ENCODE assay signal across 29 mouse cellular contexts in genomic region chr7:137080171-137080570, GRCm38 (mm10).
DNase-seq lines count a peak whose midpoint lies in the region; ATAC-seq and TF ChIP-seq lines count a peak whose summit lies in the region.
"Had no signal": no experiment of that assay in that cellular context is flagged by ENCODE, and none has a peak within 500 bp of the region (broad histone marks: within the 10 kb centered on the region; RNA-seq: fewer than 3 reads in every experiment).

No protein-coding gene starts in this region.

- no peak for TF ChIP-seq EP300 in heart, adult 2 months (IDR thresholded peaks at IDR 0.05; ENCODE audit: insufficient read depth, low read depth, low read length)
- TF ChIP-seq EP300 in ES-Bruce4 (IDR thresholded peaks at IDR 0.05; ENCODE audit: insufficient read depth, low read depth, low read length) = 0 out of 2 replicates have a peak, but pooled peaks have one; percentile 14

- DNase-seq in heart, adult 2 months = no peak
- DNase-seq in heart, adult 9 months (ENCODE audit: low spot score in 2 of 2) = no peak
- peak; percentile 54 for DNase-seq in left cerebral cortex, postnatal 4 days
- no peak for DNase-seq in left cerebral cortex, adult 8-10 months (ENCODE audit: low spot score in 2 of 2)
- DNase-seq in R1 (ENCODE audit: low read depth, low spot score) = peak; percentile 33
- DNase-seq: adrenal gland, postnatal 25 days; cerebellum, adult 11-12 months; cerebellum, postnatal 25 days; gastrocnemius, postnatal 10 days; kidney, adult 11 months; kidney, postnatal 14 days; layer of hippocampus, adult 9-11 months; lung, embryonic 14.5 days; lung, postnatal 36 days; right cerebral cortex, adult 18-20 months; spleen, adult 18-20 months; thymus, adult 18-20 months; thymus, postnatal 36 days had no signal

- no peaks in the 10 kb centered on the region for H3K79me2 ChIP-seq in heart, adult 2 months (replicated peaks; ENCODE audit: control insufficient read depth, insufficient read depth, low read length)

- no peak for ATAC-seq in granulocyte monocyte progenitor cell, adult 5-6 weeks (replicated peaks; ENCODE audit: poor library complexity, severe bottlenecking)
- ATAC-seq: CD4-positive, CD25-positive, alpha-beta regulatory T cell, adult 4 months; forebrain, embryonic 15.5 days; midbrain, embryonic 13.5 days; Patski had no signal

- TF ChIP-seq CTCF in heart, adult 2 months (IDR thresholded peaks at IDR 0.05) = peak; percentile 25
- no peak for TF ChIP-seq CTCF in ES-Bruce4 (IDR thresholded peaks at IDR 0.05; ENCODE audit: low read depth, low read length)

- no peak for TF ChIP-seq POLR2A in heart, adult 2 months (IDR thresholded peaks at IDR 0.05; ENCODE audit: insufficient read depth, low read depth, low read length)
- TF ChIP-seq POLR2A in ES-Bruce4 (IDR thresholded peaks at IDR 0.05; ENCODE audit: insufficient read depth, low read length) = no peak

- H3K9me3 ChIP-seq in ES-Bruce4 (replicated peaks; ENCODE audit: control insufficient read depth, insufficient read depth, low read length, poor library complexity, severe bottlenecking) = no peaks in the 10 kb centered on the region
- H3K9me3 ChIP-seq: embryonic facial prominence, embryonic 12.5 days; forebrain, embryonic 15.5 days; heart, embryonic 12.5 days; limb, embryonic 12.5 days; liver, embryonic 15.5 days; midbrain, embryonic 13.5 days had no signal

- no peaks in the 10 kb centered on the region for H3K4me1 ChIP-seq in heart, adult 2 months (ENCODE audit: control insufficient read depth, insufficient read depth, low read length)
- H3K4me1 ChIP-seq in ES-Bruce4 (ENCODE audit: control insufficient read depth, insufficient read depth, low read length) = no peaks in the 10 kb centered on the region
- H3K4me1 ChIP-seq: forebrain, embryonic 15.5 days; liver, embryonic 15.5 days had no signal

- no peak overlapping the region for H3K4me3 ChIP-seq in heart, adult 2 months
- no peak overlapping the region for H3K4me3 ChIP-seq in ES-Bruce4 (ENCODE audit: low read depth, low read length)
- H3K4me3 ChIP-seq: embryonic facial prominence, embryonic 12.5 days; forebrain, embryonic 15.5 days; heart, embryonic 12.5 days; limb, embryonic 12.5 days; liver, embryonic 15.5 days; midbrain, embryonic 13.5 days had no signal

- intact Hi-C loops in heart, adult 2 months (cut with DNase I) = loop anchor here (10.0 kb wide), 2 partner anchors 395 to 585 kb away; no protein-coding TSS in a partner anchor
- intact Hi-C loops in left cerebral cortex, postnatal 4 days (cut with DNase I) = no loop called here

- 80% methylated on average over 4 of the region's 4 CpGs for WGBS in heart, adult 2 months

- H3K36me3 ChIP-seq in heart, adult 2 months (ENCODE audit: control insufficient read depth, insufficient read depth, low read length) = no peaks in the 10 kb centered on the region
- H3K36me3 ChIP-seq in ES-Bruce4 (ENCODE audit: control insufficient read depth, insufficient read depth, low read length, poor library complexity, severe bottlenecking) = no peaks in the 10 kb centered on the region
- H3K36me3 ChIP-seq: embryonic facial prominence, embryonic 12.5 days; forebrain, embryonic 15.5 days; G1E; heart, embryonic 12.5 days; limb, embryonic 12.5 days; liver, embryonic 15.5 days; midbrain, embryonic 13.5 days had no signal

- H3K9ac ChIP-seq in heart, adult 2 months (ENCODE audit: low read depth, low read length) = no peak overlapping the region
- H3K9ac ChIP-seq in ES-Bruce4 (ENCODE audit: low read depth, poor library complexity, severe bottlenecking) = no peak overlapping the region
- H3K9ac ChIP-seq: embryonic facial prominence, embryonic 12.5 days; forebrain, embryonic 15.5 days; heart, embryonic 12.5 days; limb, embryonic 12.5 days; liver, embryonic 15.5 days; lung, embryonic 14.5 days; midbrain, embryonic 13.5 days had no signal

- H3K27ac ChIP-seq in heart, adult 2 months = no peak overlapping the region
- H3K27ac ChIP-seq in ES-Bruce4 (ENCODE audit: insufficient read depth, low read length) = no peak overlapping the region
- H3K27ac ChIP-seq: embryonic facial prominence, embryonic 12.5 days; forebrain, embryonic 15.5 days; limb, embryonic 12.5 days; liver, embryonic 15.5 days; midbrain, embryonic 13.5 days had no signal

- no peaks in the 10 kb centered on the region for H3K27me3 ChIP-seq in heart, adult 2 months (ENCODE audit: control insufficient read depth, insufficient read depth, low read length)
- no peaks in the 10 kb centered on the region for H3K27me3 ChIP-seq in ES-Bruce4 (ENCODE audit: control insufficient read depth, insufficient read depth, low read length, poor library complexity, severe bottlenecking)
- H3K27me3 ChIP-seq: embryonic facial prominence, embryonic 12.5 days; forebrain, embryonic 15.5 days; liver, embryonic 15.5 days; Patski had no signal

Comparison
In these comparisons a context has a peak if more than half of its experiments do, and no peak if none do; other contexts are left out.
1. DNase-seq: peak in left cerebral cortex, postnatal 4 days (single experiment) and R1 (single experiment); none in heart, adult 2 months (0 of 2), heart, adult 9 months (0 of 2) and left cerebral cortex, adult 8-10 months (0 of 2).